Mouse (Mus musculus) heart, postnatal 0 days (tissue): ENCODE measurements around the gene Lrr1.

Experiments
- CTCF ChIP-seq: IDR thresholded peaks from 2 replicates; pipeline ENCODE4 v1.5.1; 2016; ENCODE audit warnings: antibody characterized with exemption, control low read depth, low read depth
- EP300 ChIP-seq: IDR thresholded peaks from 2 replicates; pipeline ENCODE4 v1.6.1; 2016; ENCODE audit warnings: antibody characterized with exemption, low read depth

DNA sequence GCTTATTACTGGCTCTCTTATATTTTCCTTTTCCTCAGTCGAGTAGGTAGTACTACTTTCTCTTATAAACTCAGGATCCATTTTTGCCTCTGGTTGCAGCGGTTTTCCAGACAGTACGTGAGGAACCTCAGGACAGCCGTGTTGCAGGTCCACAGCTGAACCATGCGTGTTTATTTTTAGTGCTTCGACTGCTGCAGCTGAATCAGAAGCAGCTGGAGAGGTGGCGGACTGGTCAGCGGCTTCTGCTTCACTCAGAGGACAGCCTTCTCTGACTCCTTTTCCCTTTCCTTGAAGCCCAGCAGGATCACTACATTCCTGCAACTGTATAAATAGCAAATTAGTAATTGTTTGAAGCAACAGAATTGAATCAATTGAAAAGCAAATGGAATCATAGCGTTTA, 21.5 kb downstream of the Lrr1 start:
- TF ChIP-seq CTCF (no peak), EP300 (no peak)
